Mouse (Mus musculus): ENCODE data around the gene Gabarap.
"Not testable (repeated sequence)": the region's sequence is repeated elsewhere in the genome, so short reads cannot be mapped to it uniquely, and the experiment has no call there.

The Gabarap gene

DNA sequence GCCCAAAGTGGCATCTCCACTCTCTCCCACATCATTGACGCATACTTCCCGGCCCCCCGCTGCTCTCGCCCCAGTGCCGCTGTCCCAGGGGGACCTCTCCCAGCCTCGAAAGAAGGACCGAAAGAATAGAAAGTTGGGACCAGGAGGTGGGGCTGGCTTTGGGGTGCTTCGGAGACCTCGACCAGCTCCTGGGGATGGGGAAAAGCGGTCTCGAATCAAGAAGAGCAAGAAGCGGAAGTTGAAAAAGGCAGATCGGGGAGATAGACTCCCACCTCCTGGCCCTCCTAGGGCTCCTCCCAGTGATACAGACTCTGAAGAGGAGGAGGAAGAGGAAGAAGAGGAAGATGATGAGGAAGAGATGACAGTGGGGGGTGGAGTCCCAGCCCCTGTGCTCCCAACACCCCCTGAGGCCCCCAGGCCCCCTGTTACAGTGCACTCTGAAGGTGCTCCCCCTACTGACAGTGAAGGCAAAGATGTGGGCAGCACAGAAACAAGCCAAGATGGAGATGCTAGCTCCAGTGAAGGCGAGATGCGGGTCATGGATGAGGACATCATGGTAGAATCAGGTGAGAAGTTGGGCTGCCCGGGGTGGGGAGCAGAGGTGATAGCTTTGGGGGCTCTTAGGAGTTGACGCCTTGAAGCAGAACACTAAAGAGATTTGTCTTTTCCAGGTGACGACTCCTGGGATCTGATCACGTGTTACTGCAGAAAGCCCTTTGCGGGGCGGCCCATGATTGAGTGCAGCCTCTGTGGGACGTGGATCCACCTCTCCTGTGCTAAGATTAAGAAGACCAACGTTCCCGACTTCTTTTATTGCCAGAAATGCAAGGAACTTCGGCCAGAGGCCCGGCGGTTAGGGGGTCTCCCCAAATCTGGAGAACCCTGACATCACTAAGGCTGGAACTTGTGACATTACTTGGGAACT lies 7.9 kb downstream of the Gabarap start:
- DNase-seq (ENCODE audit: low read depth, low spot score) = no peak

DNA sequence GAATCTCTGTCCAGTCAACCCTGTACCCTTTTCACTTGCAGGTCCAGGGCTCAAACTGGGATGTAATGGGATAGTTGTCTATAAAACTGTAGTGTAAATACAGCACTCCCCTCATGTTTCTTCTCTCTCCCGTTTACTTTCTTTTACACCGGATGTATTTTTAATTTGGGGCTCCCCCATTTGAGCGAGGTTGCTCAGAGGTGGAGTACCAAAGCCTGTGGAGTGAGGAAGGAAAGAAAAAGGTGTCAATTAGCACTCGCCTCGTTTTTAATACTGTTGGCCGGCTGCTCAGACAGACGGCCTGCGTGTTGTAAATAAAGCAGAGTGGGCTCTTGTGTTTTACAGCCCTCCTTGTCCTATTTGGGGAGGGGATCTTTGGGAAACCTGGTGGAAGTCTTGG lies 8.7 kb downstream of the Gabarap start:
- no peak for DNase-seq (ENCODE audit: low read depth, low spot score)

GRCm38 (mm10) chr11:70000396-70000898 lies 9.5 kb downstream of the Gabarap start, which contains the start of gene Dvl2:
Dvl2 (plus strand) TSS chr11:70000595.
- DNase-seq (ENCODE audit: low read depth, low spot score) = peak; percentile 81

DNA sequence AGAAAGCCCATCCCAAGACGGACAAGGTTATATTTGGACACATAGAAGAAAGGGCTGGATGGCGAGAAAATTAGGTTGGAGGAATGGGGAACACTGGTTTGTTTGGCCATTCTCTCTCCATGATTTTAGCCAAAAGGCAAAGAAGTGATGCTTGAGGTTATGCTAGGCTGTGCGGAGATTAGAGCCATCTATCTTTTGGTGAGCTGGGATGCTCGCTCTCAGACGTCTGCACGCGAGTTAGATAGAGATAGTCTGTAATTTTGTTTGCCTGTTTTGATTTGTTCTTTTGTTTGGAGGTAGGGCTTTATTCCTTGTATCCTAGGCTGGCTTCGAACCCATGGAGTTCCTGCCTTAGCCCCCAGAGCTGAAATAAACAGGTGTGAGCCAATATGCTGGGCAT lies 10.2 kb downstream of the Gabarap start:
- DNase-seq (ENCODE audit: low read depth, low spot score) = no peak

GRCm38 (mm10) chr11:70001865-70002264 lies 10.9 kb downstream of the Gabarap start:
- no peak for DNase-seq (ENCODE audit: low read depth, low spot score)

DNA sequence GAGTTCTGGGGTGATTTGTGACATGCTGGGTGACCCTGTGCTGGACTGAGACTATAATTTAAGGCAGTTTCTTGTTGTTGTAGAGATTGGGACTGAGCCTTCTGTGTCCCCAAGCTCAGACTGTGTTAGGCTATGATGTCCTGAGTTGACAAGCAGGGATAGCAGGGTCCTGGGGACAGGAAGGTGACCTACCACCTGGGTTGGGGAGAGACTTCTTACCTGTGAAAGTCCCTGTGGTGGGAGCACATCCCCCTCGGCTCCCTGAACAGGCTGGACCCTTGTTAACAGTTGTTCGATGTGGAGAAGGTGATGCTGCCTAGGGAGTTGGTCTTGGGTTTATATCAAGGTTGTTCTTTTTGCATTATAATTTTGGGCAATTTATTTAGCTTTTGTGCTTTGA lies 11.5 kb downstream of the Gabarap start:
- DNase-seq (ENCODE audit: low read depth, low spot score) = no peak

DNA sequence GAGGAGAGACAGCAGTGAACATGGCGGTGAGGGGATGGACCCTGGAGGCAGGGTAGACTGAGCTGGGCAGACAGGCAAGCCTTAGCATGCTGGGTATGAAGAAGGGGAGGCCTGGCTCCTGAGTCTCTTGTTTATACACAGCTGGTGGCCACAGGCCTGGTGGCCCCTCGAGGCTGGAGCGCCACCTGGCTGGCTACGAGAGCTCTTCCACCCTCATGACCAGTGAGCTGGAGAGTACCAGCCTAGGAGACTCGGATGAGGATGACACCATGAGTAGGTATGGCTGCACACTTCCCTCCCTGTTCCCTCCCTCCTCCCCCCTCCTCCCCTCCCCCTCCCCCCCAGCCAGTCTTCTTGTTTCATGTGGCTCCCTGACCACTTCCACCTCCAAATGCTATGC lies 14.6 kb downstream of the Gabarap start:
- DNase-seq (ENCODE audit: low read depth, low spot score) = no peak

- DNase-seq (ENCODE audit: low read depth, low spot score) = no peak
Observed at GRCm38 (mm10) chr11:70010033-70010432, 19.1 kb downstream of the Gabarap start.

DNA sequence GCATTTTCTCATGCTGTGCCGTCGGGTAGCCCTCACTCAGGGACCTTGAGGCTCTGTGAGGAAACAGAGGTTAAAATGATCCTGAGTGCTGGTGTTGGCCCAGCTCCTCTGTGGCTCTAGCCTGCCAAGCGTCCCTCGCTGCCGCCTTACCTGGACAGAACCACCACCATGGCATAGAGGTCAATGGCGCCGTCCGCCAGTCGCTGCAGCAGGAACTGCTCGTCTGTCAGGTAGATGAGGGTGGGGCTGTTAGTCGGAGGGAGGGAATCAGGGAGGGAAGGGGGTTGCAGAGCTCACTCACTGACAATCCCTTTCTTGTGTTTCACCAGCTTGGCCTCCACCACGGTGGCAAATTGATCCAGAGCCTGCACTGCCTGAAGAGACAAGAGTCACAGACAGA lies 19.6 kb downstream of the Gabarap start:
- DNase-seq (ENCODE audit: low read depth, low spot score) = no peak

- no peak for DNase-seq (ENCODE audit: low read depth, low spot score)
Observed at GRCm38 (mm10) chr11:70010961-70011360, 20.0 kb downstream of the Gabarap start.

DNA sequence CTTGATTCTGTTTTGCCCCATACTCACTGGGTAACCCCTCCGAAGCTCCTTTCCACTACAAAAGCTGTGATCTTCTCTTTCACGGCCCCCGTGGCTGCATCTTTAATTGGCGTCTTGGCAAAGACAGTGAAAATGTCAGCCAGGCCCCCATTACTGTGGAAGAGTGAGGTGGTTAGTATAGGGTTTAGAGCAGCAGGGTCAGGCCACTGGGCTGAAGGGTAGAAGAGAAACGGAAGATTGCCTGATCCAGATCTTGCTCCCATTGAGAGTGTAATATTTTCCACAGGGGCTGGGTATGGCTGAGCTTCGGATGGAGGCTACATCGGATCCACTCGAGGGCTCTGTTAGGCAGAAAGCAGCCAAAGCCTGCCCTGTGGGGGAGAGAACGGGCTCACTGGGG lies 22.0 kb downstream of the Gabarap start:
- no peak for DNase-seq (ENCODE audit: low read depth, low spot score)

- DNase-seq (ENCODE audit: low read depth, low spot score) = no peak
Observed at GRCm38 (mm10) chr11:70013408-70013807, 22.5 kb downstream of the Gabarap start.

DNA sequence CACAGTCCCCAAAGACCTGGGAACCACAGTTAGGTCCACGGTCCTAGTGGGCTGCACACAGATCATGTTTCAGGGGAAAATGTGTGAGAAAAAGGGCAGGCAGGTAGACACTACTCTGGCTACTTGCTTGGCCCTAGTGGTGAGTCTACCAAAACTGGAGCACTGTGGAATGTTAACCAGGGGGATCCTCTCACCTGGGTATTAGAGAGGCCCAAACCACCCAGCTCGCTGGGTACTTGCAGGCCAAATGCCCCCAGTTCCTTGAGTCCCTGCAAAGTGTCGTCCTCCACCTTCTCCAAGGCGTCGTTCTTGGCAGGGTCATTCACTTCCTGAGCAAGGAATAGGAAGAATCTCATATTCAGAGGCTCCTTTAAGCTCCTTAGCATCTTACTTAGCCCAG lies 23.1 kb downstream of the Gabarap start:
- DNase-seq (ENCODE audit: low read depth, low spot score) = no peak

GRCm38 (mm10) chr11:70014880-70015558 lies 24.1 kb downstream of the Gabarap start, which contains the start of gene Acadvl:
Acadvl (minus strand) TSS chr11:70015411.
- peak; percentile 80 for DNase-seq (ENCODE audit: low read depth, low spot score)

DNA sequence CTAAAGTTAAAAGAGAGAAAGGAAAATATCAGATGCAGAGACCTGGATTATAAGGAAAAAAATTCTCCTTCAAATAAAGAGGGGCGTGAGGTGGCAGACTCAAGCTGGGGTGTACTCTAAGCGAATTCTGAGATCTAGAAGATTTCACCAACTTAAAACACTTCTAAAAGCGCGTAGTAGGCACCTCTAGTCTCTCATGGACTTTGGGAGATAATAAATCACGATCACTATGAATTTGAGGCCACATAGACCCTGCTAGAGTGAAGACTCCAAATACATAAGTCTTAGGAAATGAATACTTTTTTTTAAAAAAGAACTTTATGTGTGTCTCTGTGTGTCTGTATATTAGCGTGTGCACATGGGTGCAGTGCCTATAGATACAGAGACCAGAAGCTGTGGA lies 24.7 kb downstream of the Gabarap start:
- no peak for DNase-seq (ENCODE audit: low read depth, low spot score)

- not testable (repeated sequence) for DNase-seq (ENCODE audit: low read depth, low spot score)
Observed at GRCm38 (mm10) chr11:70016177-70016576, 25.2 kb downstream of the Gabarap start.

DNA sequence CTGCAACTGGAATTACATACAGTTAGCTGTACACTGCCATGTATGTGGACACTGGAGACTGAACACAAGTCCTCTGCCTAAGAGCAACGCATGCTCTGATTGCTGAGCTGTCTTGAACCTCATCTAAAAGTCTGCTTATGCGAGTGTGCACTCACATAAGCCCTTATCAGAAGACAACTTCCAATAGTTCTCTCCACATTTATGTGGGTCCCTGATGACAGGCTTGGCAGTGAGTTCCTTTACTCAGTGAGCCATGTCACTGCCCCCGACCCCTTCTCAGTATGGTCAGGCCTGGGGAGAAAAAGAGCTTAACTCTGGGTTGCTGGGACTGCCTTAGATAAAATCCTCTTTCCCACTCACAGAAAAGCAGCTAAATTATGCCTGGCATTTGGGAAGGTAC lies 25.7 kb downstream of the Gabarap start, which contains the start of gene Dlg4:
Gene Dlg4 (plus strand): TSS at position 274 of the 400 bp plus-strand sequence.
- no peak for DNase-seq (ENCODE audit: low read depth, low spot score)

- DNase-seq (ENCODE audit: low read depth, low spot score) = no peak
Observed at GRCm38 (mm10) chr11:70017199-70017767, 26.3 kb downstream of the Gabarap start.

GRCm38 (mm10) chr11:70018131-70018990 lies 27.4 kb downstream of the Gabarap start:
- DNase-seq (ENCODE audit: low read depth, low spot score) = no peak

DNA sequence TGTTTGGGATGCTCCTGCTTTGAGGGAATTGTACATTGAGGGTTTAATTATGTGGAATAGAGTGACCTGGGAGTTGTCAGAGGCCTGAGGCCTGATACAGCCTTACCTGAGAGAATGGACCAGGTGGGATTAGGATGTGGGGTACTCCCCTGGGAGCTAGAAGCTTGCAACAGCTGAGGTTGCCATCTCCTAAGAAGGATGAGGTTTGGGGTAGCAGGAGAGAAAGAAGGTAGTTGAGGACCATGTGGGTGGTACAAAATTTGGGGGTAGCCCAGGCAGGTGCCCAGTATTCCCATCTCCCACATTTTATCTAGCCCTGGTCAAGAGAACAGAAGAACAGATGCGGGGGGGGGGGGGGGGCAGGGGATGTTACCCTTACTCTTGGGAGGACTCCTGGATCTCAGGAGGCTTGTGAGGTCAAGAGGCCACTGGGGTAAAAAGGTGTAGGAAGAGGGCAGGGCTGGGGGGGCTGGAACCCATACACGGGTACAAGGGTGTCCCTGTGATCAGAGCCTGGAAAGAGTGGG lies 28.6 kb downstream of the Gabarap start:
- DNase-seq (ENCODE audit: low read depth, low spot score) = no peak

Data from c-Kit-negative CD71-positive TER-119-positive erythroid progenitor cells, embryonic 14.5 days (primary cell).